In the genomic region with DNA sequence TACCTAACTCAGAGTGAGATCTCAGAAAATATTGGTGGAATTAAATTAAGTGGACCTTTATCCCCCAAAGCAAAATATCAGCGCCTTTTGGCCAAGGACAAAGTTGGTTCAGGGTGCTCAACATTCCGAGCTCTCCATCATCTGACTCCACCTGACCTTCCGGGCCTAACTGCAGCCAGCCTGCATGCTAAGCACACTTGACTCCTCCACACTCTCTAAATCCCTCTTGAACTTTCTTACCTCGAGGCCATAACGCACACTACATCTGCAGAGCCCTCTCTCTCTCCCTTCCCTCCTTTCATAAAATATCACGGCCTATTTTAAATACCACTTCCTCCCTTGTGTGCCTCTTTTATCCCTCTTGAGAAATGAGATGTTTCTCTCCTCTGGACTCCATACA, we compare ENCODE assay signal across 28 mouse cellular contexts.
"Had no signal": no experiment of that assay in that cellular context is flagged by ENCODE, and none has a peak within 500 bp of the region (broad histone marks: within the 10 kb centered on the region; RNA-seq: fewer than 3 reads in every experiment).

No protein-coding gene starts in this region.

- DNase-seq: layer of hippocampus, postnatal 36 days; left cerebral cortex, postnatal 4 days; liver; liver, embryonic 13.5 days; liver, postnatal 0 days; lung, embryonic 14.5 days; midbrain, embryonic 14.5 days had no signal

- H3K9ac ChIP-seq: limb, embryonic 12.5 days; limb, embryonic 13.5 days; limb, embryonic 15.5 days; liver, embryonic 12.5 days; liver, embryonic 13.5 days; liver, embryonic 14.5 days; liver, embryonic 15.5 days; liver, postnatal 0 days; lung, embryonic 14.5 days; lung, embryonic 15.5 days; midbrain, embryonic 12.5 days; midbrain, embryonic 13.5 days; midbrain, embryonic 15.5 days; neural tube, embryonic 12.5 days; neural tube, embryonic 13.5 days had no signal

- H3K4me3 ChIP-seq: left cerebral cortex, adult 2 months; limb, embryonic 10.5 days; limb, embryonic 12.5 days; limb, embryonic 13.5 days; limb, embryonic 15.5 days; liver, embryonic 12.5 days; liver, embryonic 13.5 days; liver, embryonic 15.5 days; lung, embryonic 15.5 days; megakaryocyte, embryonic 14.5 days; midbrain, embryonic 10.5 days; midbrain, embryonic 12.5 days; midbrain, embryonic 13.5 days; midbrain, embryonic 15.5 days; myocyte; neural tube, embryonic 12.5 days; neural tube, embryonic 13.5 days had no signal

- H3K27me3 ChIP-seq: limb, embryonic 12.5 days; limb, embryonic 13.5 days; limb, embryonic 15.5 days; liver, embryonic 12.5 days; liver, embryonic 13.5 days; liver, embryonic 15.5 days; lung, embryonic 15.5 days; midbrain, embryonic 12.5 days; midbrain, embryonic 13.5 days; midbrain, embryonic 15.5 days; neural tube, embryonic 12.5 days; neural tube, embryonic 13.5 days had no signal

- ATAC-seq: liver, embryonic 12.5 days; liver, postnatal 0 days; midbrain, embryonic 13.5 days; midbrain, embryonic 15.5 days; midbrain, embryonic 16.5 days had no signal

- H3K27ac ChIP-seq: left cerebral cortex, adult 2 months; limb, embryonic 10.5 days; limb, embryonic 12.5 days; limb, embryonic 13.5 days; limb, embryonic 15.5 days; liver, embryonic 12.5 days; liver, embryonic 13.5 days; liver, embryonic 14.5 days; liver, embryonic 15.5 days; lung, embryonic 15.5 days; macrophage; midbrain, embryonic 10.5 days; midbrain, embryonic 12.5 days; midbrain, embryonic 13.5 days; midbrain, embryonic 15.5 days; neural tube, embryonic 12.5 days; neural tube, embryonic 13.5 days had no signal

- H3K4me2 ChIP-seq: limb, embryonic 12.5 days; limb, embryonic 13.5 days; limb, embryonic 15.5 days; liver, embryonic 11.5 days; liver, embryonic 12.5 days; liver, embryonic 13.5 days; liver, embryonic 15.5 days; lung, embryonic 14.5 days; lung, embryonic 15.5 days; midbrain, embryonic 11.5 days; midbrain, embryonic 12.5 days; midbrain, embryonic 13.5 days; midbrain, embryonic 15.5 days; neural tube, embryonic 12.5 days; neural tube, embryonic 13.5 days had no signal

- H3K36me3 ChIP-seq: limb, embryonic 10.5 days; limb, embryonic 12.5 days; limb, embryonic 13.5 days; limb, embryonic 15.5 days; liver, embryonic 12.5 days; liver, embryonic 13.5 days; liver, embryonic 15.5 days; lung, embryonic 15.5 days; midbrain, embryonic 10.5 days; midbrain, embryonic 12.5 days; midbrain, embryonic 13.5 days; midbrain, embryonic 15.5 days; neural tube, embryonic 12.5 days; neural tube, embryonic 13.5 days had no signal

- H3K4me1 ChIP-seq: liver, embryonic 12.5 days; liver, embryonic 13.5 days; liver, embryonic 15.5 days; midbrain, embryonic 10.5 days; midbrain, embryonic 12.5 days; midbrain, embryonic 13.5 days; midbrain, embryonic 15.5 days; neural tube, embryonic 12.5 days; neural tube, embryonic 13.5 days had no signal

- H3K9me3 ChIP-seq: limb, embryonic 10.5 days; limb, embryonic 12.5 days; limb, embryonic 13.5 days; limb, embryonic 15.5 days; liver, embryonic 12.5 days; liver, embryonic 13.5 days; liver, embryonic 15.5 days; lung, embryonic 15.5 days; midbrain, embryonic 10.5 days; midbrain, embryonic 12.5 days; midbrain, embryonic 13.5 days; midbrain, embryonic 15.5 days; neural tube, embryonic 12.5 days; neural tube, embryonic 13.5 days had no signal
